Mouse (Mus musculus) thymus, postnatal 10 days (tissue): ENCODE data around the gene Polr3h.

ENCODE experiments used
- DNase-seq, 2 experiments: peaks; one replicate each; pipeline ENCODE4 v3.0.0; 2021; ENCODE audit warnings: low spot score in 2 of 2

Gene Polr3h

GRCm38 (mm10) chr15:81847161-81847560 lies 78.9 kb downstream of the Polr3h start:
- DNase-seq, result no peak

DNA sequence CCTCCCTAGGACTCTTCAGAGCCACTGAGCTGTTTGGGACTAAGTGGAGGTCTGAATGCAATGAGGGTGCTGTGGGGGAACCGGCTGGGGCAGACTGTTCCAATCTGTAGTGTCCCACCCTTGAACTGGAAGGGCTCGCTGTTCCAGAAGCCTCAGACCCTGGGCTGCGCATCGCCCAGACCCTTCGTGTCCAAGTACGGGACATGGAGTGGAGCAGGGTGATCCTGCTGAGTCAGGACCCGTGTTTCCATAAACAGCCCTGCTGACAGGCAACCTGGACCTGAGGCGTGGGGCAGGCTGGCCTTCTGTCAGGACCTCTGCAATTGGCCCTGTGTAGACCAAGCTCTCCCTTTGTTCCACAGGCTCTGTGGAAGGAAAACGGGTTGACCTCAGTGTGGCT lies 79.3 kb downstream of the Polr3h start:
- no peak for DNase-seq

GRCm38 (mm10) chr15:81845724-81846123 lies 80.3 kb downstream of the Polr3h start:
- no peak for DNase-seq

- DNase-seq, result no peak
Measured at GRCm38 (mm10) chr15:81845033-81845625, 80.9 kb downstream of the Polr3h start.

DNA sequence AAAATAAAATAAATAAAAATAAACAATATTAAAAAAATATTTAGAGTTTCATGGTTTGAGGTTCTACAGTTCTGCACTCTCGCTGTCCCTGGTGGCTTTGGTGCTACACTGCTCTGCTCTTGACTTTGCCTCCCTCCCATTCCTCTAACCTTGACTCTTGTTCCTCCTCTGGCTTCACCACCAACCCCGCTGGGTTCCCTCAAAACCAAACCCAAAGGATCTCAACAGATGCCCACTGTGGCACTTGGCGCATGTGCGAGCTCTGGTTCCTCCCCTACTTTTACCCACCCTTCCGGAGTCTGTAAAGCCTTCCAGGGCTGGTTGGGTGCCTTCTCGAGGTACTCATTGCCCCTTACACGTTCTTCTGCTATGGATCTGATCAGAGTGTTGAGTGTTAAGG lies 83.8 kb downstream of the Polr3h start:
- DNase-seq, result no peak

- no peak for DNase-seq
Measured at GRCm38 (mm10) chr15:81840306-81840705, 85.7 kb downstream of the Polr3h start.

DNA sequence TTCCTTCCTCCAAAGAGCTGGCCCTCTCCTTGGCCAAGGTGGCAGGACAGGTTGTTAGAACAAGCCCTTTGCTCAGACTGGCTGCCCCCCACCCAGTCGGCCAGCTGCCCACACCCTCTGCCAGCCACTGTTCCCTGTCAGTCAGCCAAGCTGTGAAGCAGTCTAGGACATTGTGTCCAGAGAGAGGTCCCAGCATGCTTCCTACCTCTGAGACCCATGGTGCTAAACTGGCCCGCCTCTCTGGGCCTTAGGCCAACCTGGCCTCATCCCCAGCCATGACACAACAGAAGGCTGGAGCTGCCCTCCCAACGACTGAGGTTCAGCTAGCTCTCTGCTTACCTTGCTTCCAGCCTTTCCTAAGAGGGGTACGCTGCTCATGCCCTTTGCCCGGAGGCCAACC lies 86.4 kb downstream of the Polr3h start:
- DNase-seq, result no peak

- DNase-seq, result no peak
Measured at GRCm38 (mm10) chr15:81838554-81839235, 87.3 kb downstream of the Polr3h start.
